Mouse (Mus musculus): ENCODE measurements around the gene Il10.

- TF ChIP-seq EP300 (IDR thresholded peaks at IDR 0.05; ENCODE audit: low read depth) (no peak), CTCF (IDR thresholded peaks at IDR 0.05; ENCODE audit: low read depth) (no peak)
These were observed 44.6 kb downstream of the Il10 start for GRCm38 (mm10) chr1:131064202-131064601.
